Mouse (Mus musculus): ENCODE data around the gene Hemgn. TPM values are rescaled to one million over a fixed set of nuclear protein-coding genes. Genes with fewer than 3 reads are reported as not detected.

Gene Hemgn
- 0.47 and 0.51 TPM in 2 replicates for polyA plus RNA-seq (2014; fragmentation: Nextera tagmentation; extraction: Ambion mirVana)

DNA sequence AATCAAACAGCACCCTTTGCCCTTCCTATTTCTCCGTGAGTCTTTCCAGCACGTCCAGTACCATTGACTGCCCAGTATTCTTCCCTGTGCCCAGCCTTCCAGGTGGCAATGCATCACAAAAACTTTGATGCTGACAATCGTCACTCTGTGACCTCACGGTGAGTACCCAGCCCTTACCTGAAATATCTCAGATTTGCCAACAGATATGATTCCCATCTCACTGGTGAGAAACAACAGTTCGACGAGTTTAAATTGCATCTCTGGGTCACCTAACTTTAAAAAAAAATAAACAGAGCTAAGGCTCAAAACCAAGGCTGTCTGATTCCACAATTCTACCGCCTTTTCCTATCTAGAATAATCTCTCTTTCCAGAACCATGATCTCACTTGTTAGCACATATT lies at the start of gene Hemgn:
TSS of gene Hemgn (minus strand) at position 101 of the 400 bp plus-strand sequence.
- H3K36me3 ChIP-seq (ENCODE audit: control insufficient read depth, insufficient read depth, low read length) = no peaks in the 10 kb centered on the region
- no peak within 1 kb of the TSS for H3K27ac ChIP-seq (replicated peaks; ENCODE audit: low read depth, low read length)
- H3K4me2 ChIP-seq (ENCODE audit: low read depth, low read length) = no peak within 1 kb of the TSS
- no peaks in the 10 kb centered on the region; the same call in 1 of the 2 replicates for H3K9me3 ChIP-seq (ENCODE audit: control insufficient read depth, low read length)
- no peaks in the 10 kb centered on the region for H3K4me1 ChIP-seq (ENCODE audit: control insufficient read depth, insufficient read depth, low read length)
- DNase-seq (ENCODE audit: low spot score) = no peak
- H3K9ac ChIP-seq (ENCODE audit: low read depth, low read length) = no peak within 1 kb of the TSS
- 77% methylated on average over 7 of the region's 7 CpGs for WGBS
- no peaks in the 10 kb centered on the region for H3K27me3 ChIP-seq (replicated peaks; ENCODE audit: control insufficient read depth, insufficient read depth, low read length)
- ATAC-seq (ENCODE audit: low read depth) = no peak
- H3K4me3 ChIP-seq (ENCODE audit: low read depth, low read length) = no peak within 1 kb of the TSS

DNA sequence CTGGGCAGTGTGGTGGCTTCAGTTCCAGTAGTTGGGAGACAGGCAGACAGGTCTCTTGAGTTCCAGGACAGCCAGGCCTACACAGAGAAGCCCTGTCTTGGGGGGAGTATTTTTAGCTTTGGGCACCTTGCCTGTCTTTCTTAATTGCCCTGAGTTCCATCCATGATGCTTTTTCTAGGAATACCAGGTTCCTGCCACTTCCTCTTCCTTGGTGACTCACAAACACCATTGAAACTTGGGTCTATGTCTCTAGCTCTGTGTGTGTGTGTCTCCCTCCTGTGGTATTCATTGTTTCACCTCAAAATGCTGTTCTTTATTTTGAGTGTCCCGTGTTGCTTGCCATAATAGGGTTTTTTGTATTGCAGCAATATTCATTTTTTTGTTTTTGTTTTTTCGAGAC lies 45.1 kb upstream of the Hemgn start:
- Histone ChIP-seq H3K36me3 (ENCODE audit: control insufficient read depth, insufficient read depth, low read length) (peaks cover 42% of the 10 kb centered on the region), H3K9me3 (ENCODE audit: control insufficient read depth, low read length) (no peaks in the 10 kb centered on the region), H3K4me3 (ENCODE audit: low read depth, low read length) (no peak overlapping the region), H3K9ac (ENCODE audit: low read depth, low read length) (no peak overlapping the region), H3K27me3 (replicated peaks; ENCODE audit: control insufficient read depth, insufficient read depth, low read length) (no peaks in the 10 kb centered on the region), H3K4me2 (ENCODE audit: low read depth, low read length) (no peak overlapping the region), H3K4me1 (ENCODE audit: control insufficient read depth, insufficient read depth, low read length) (peaks cover 12% of the 10 kb centered on the region), H3K27ac (replicated peaks; ENCODE audit: low read depth, low read length) (no peak overlapping the region)
- no peak for DNase-seq (ENCODE audit: low spot score)
- 89% methylated on average over 2 of the region's 2 CpGs for WGBS
- ATAC-seq (ENCODE audit: low read depth) = no peak

DNA sequence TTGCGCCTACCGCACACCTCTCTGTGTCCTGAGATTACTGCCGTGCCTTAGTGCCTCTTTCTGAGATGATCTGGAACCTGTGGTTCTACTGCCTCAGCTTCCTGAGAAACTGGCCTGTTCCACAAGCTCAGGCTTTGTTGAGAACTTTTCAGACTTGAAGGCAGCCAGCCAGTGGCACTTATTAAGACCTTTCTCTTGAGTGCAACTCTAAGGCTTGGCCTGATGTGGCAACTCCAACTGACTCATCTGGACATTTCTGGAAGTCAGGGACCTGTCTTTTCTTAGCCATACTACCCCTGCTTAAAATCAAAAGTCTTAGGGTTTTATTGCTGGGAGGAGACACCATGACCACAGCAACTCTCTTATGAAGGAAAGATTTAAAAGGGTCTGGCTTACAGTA lies 43.9 kb upstream of the Hemgn start:
- WGBS = 94% methylated on average over 3 of the region's 3 CpGs

DNA sequence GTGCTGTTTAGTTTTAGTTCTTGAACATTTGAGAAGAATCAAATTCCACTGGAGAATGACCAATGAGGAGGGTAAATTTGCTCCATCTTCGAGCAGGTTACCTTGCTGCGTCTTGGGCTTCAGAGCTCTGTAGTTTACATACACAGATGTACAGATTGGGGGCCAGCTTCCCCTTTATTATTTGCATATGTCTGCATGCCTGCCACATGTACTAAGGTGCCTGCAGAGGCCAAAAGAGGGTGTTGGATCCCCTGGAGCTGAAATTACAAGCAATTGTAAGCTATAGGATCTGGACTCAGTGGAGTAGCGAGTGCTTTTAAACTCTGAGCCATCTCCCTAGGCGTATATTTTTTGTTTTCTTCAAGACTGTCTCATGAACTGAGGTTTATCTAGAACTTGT lies 43.5 kb upstream of the Hemgn start:
- Histone ChIP-seq H3K36me3 (ENCODE audit: control insufficient read depth, insufficient read depth, low read length) (peaks cover 26% of the 10 kb centered on the region), H3K27ac (replicated peaks; ENCODE audit: low read depth, low read length) (no peak overlapping the region), H3K9me3 (ENCODE audit: control insufficient read depth, low read length) (no peaks in the 10 kb centered on the region), H3K4me2 (ENCODE audit: low read depth, low read length) (no peak overlapping the region), H3K9ac (ENCODE audit: low read depth, low read length) (no peak overlapping the region), H3K4me3 (ENCODE audit: low read depth, low read length) (no peak overlapping the region), H3K27me3 (replicated peaks; ENCODE audit: control insufficient read depth, insufficient read depth, low read length) (no peaks in the 10 kb centered on the region), H3K4me1 (ENCODE audit: control insufficient read depth, insufficient read depth, low read length) (peaks cover 21% of the 10 kb centered on the region)
- no peak for DNase-seq (ENCODE audit: low spot score)
- WGBS = 65% methylated on average over 4 of the region's 4 CpGs
- ATAC-seq (ENCODE audit: low read depth) = no peak

More for the DNA sequence above, 43.9 kb upstream of the Hemgn start:
- Histone ChIP-seq H3K4me3 (ENCODE audit: low read depth, low read length) (no peak overlapping the region), H3K4me1 (ENCODE audit: control insufficient read depth, insufficient read depth, low read length) (peaks cover 21% of the 10 kb centered on the region), H3K36me3 (ENCODE audit: control insufficient read depth, insufficient read depth, low read length) (peaks cover 30% of the 10 kb centered on the region), H3K9me3 (ENCODE audit: control insufficient read depth, low read length) (no peaks in the 10 kb centered on the region), H3K27me3 (replicated peaks; ENCODE audit: control insufficient read depth, insufficient read depth, low read length) (no peaks in the 10 kb centered on the region), H3K9ac (ENCODE audit: low read depth, low read length) (no peak overlapping the region), H3K4me2 (ENCODE audit: low read depth, low read length) (no peak overlapping the region), H3K27ac (replicated peaks; ENCODE audit: low read depth, low read length) (no peak overlapping the region)
- ATAC-seq (ENCODE audit: low read depth) = no peak
- DNase-seq (ENCODE audit: low spot score) = no peak

DNA sequence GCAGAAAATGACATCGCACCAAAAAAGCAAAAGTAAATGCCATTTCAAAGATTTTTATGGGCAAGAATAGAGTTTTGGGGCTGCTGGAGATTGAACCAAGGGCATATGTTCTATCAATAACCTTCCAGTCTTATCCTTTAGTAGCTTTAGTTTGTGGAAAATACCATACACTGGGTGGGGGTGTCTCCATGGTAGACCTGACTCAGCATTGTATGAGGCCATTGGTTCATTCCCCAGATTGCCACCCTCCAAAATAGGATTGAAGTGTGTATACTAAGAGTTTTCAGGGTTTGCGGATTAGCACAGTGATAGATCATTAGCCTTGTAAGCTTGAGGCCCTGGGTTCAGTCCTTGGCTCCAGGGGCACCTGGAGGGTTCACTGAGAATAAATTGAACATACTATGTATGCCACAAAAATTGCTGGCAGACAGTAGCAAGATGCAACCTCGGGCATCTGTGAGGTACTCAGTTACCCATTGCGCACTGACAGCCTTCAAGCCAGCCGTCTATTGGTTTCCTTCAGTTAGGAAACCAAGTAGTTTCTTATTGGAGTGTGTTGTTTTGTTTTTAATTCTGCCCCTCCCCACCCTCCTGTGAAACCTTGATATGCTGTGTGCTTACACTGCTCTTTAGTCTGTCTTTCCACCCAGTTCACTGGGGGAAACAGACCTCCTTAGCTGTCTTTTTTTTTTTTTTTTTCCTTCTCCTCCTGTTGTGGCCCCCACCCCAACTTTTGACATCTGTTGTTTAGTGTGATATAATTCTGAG lies 41.0 kb upstream of the Hemgn start:
- Histone ChIP-seq H3K27ac (replicated peaks; ENCODE audit: low read depth, low read length) (no peak overlapping the region), H3K4me3 (ENCODE audit: low read depth, low read length) (no peak overlapping the region), H3K4me2 (ENCODE audit: low read depth, low read length) (peak overlapping the region; percentile 80), H3K36me3 (ENCODE audit: control insufficient read depth, insufficient read depth, low read length) (peaks cover 8% of the 10 kb centered on the region; the same call in 1 of the 2 replicates), H3K9ac (ENCODE audit: low read depth, low read length) (no peak overlapping the region), H3K9me3 (ENCODE audit: control insufficient read depth, low read length) (no peaks in the 10 kb centered on the region), H3K27me3 (replicated peaks; ENCODE audit: control insufficient read depth, insufficient read depth, low read length) (no peaks in the 10 kb centered on the region), H3K4me1 (ENCODE audit: control insufficient read depth, insufficient read depth, low read length) (peaks cover 21% of the 10 kb centered on the region)
- WGBS = 71% methylated on average over 5 of the region's 5 CpGs
- no peak for DNase-seq (ENCODE audit: low spot score)
- ATAC-seq (ENCODE audit: low read depth) = no peak

DNA sequence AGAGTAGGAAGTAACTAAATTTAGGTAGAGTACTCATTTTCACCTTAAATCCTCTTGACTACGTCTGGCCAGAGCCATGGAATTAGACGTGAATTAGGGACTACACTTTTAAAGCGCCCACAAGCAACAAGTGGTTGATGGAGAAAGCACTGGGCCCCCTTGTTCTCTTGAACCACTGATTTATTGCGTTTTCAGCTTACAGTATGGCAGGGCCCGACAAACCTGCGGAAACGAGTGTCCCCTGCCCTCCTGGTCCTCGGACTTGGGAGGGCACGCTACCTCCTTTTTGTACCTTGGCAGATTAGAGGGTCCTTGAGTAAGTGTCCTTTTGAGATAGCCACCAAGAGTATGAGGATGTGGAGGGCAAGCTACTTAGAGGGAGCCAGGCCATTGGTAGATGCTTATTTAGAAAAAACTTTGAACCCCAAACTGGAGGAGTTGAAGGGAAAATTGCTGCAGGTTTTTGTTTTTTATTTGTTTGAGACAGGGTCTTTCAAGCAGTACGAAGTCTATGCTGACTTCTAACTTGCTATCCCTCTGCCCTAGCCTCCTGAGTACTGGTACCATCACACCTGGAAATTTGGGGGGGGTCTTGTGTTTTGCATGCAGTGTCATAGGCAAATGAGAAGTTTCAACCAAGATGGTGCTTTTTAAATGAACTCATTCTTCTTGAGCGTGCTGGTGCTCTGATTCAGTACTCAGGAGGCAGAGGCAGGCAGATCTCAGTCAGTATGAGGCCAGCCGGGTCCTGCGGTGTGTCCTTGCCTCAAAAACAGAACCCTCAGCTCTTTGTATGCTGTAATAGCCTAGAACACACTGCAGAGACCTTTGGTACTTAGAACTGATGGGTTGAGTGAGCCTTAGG lies 39.8 kb upstream of the Hemgn start:
- WGBS = 33% methylated on average over 13 of the region's 13 CpGs
- H3K27me3 ChIP-seq (replicated peaks; ENCODE audit: control insufficient read depth, insufficient read depth, low read length) = no peaks in the 10 kb centered on the region
- peaks cover 8% of the 10 kb centered on the region; the same call in 1 of the 2 replicates for H3K36me3 ChIP-seq (ENCODE audit: control insufficient read depth, insufficient read depth, low read length)
- peak overlapping the region; percentile 92 for H3K4me3 ChIP-seq (ENCODE audit: low read depth, low read length)
- H3K9ac ChIP-seq (ENCODE audit: low read depth, low read length) = peak overlapping the region; percentile 95
- peaks cover 21% of the 10 kb centered on the region for H3K4me1 ChIP-seq (ENCODE audit: control insufficient read depth, insufficient read depth, low read length)
- H3K27ac ChIP-seq (replicated peaks; ENCODE audit: low read depth, low read length) = peak overlapping the region; percentile 99
- peak overlapping the region; percentile 80 for H3K4me2 ChIP-seq (ENCODE audit: low read depth, low read length)
- DNase-seq (ENCODE audit: low spot score) = no peak
- no peaks in the 10 kb centered on the region for H3K9me3 ChIP-seq (ENCODE audit: control insufficient read depth, low read length)
- no peak for ATAC-seq (ENCODE audit: low read depth)

DNA sequence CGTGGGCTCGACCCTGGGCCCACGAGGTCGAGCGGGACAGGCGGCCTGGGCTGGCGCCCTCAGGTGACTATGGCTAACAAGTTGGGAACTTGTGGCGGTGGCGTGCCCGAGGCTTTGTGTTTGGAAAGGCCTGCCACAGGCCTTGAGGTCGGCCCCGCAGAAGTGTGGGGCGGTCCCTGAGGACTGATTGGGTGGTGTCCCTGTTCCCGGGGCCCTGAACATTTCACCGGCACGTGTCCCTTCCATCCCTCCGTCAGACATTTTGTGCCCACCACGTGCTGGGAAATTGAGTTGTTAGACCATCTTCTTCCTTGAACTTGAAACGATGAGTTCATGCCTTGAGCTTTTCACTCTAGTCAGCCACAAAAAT lies 39.2 kb upstream of the Hemgn start:
- DNase-seq (ENCODE audit: low spot score) = peak; percentile 91
- H3K36me3 ChIP-seq (ENCODE audit: control insufficient read depth, insufficient read depth, low read length) = peaks cover 4% of the 10 kb centered on the region; the same call in 1 of the 2 replicates
- WGBS = under 1% methylated on average over 13 of the region's 19 CpGs
- ATAC-seq (ENCODE audit: low read depth) = no peak
- H3K27ac ChIP-seq (replicated peaks; ENCODE audit: low read depth, low read length) = peak overlapping the region; percentile 99
- H3K9me3 ChIP-seq (ENCODE audit: control insufficient read depth, low read length) = no peaks in the 10 kb centered on the region
- peak overlapping the region; percentile 92 for H3K4me3 ChIP-seq (ENCODE audit: low read depth, low read length)
- H3K27me3 ChIP-seq (replicated peaks; ENCODE audit: control insufficient read depth, insufficient read depth, low read length) = no peaks in the 10 kb centered on the region
- H3K4me2 ChIP-seq (ENCODE audit: low read depth, low read length) = peak overlapping the region; percentile 80
- peaks cover 21% of the 10 kb centered on the region for H3K4me1 ChIP-seq (ENCODE audit: control insufficient read depth, insufficient read depth, low read length)
- H3K9ac ChIP-seq (ENCODE audit: low read depth, low read length) = peak overlapping the region; percentile 95

DNA sequence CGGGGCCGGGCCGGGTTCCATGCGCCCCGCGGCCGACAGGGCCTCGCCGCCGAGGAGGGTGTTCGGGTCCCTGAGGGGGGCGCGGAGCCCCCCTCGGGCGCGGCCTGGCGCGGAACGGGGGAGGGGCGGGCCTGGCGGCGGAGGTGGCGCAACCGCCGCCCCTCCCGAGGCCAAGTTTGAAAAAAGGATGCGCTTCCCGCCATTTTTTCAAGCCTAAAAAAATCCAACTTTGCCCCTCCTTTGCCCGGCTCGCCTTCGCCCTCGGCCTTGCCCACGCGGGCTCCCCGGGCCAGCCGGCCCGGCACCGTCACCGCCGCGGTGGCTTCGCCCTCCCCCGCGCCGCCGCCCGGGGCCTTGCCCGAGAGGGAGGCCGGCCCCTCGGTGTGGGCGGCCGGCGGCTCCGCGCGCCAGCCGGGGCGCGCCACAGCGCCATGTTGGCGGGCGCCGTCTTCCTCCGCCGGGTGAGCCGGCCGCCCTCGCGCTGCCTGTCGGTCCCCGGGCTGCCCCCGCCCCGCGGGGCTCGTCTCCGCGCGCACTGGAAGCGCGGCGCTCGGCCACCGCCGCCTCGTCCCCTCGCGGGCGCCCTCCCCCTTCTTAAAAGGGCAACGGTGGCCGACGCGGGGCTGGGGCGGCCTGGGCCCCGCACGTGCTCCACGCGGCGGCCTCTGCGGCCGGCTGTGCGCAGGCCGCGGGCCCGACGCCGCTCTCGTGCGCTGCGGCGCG lies 38.6 kb upstream of the Hemgn start:
- peak overlapping the region; percentile 95 for H3K9ac ChIP-seq (ENCODE audit: low read depth, low read length)
- H3K4me2 ChIP-seq (ENCODE audit: low read depth, low read length) = peak overlapping the region; percentile 80
- H3K4me3 ChIP-seq (ENCODE audit: low read depth, low read length) = peak overlapping the region; percentile 92
- peak; percentile 19 for ATAC-seq (ENCODE audit: low read depth)
- H3K4me1 ChIP-seq (ENCODE audit: control insufficient read depth, insufficient read depth, low read length) = peaks cover 21% of the 10 kb centered on the region
- peaks cover 4% of the 10 kb centered on the region; the same call in 1 of the 2 replicates for H3K36me3 ChIP-seq (ENCODE audit: control insufficient read depth, insufficient read depth, low read length)
- H3K27me3 ChIP-seq (replicated peaks; ENCODE audit: control insufficient read depth, insufficient read depth, low read length) = no peaks in the 10 kb centered on the region
- H3K27ac ChIP-seq (replicated peaks; ENCODE audit: low read depth, low read length) = peak overlapping the region; percentile 99
- under 1% methylated on average over 32 of the region's 111 CpGs for whole genome bisulfite sequencing
- peak; percentile 83 for DNase-seq (ENCODE audit: low spot score)
- H3K9me3 ChIP-seq (ENCODE audit: control insufficient read depth, low read length) = no peaks in the 10 kb centered on the region
